Mouse (Mus musculus) right cerebral cortex, postnatal 10 days (tissue): ENCODE results near the gene Prpf19.

Experiments
- DNase-seq, 2 experiments: peaks; one replicate each; pipeline ENCODE4 v3.0.0; 2021; ENCODE audit warnings: low spot score in 2 of 2

Prpf19 gene

DNA sequence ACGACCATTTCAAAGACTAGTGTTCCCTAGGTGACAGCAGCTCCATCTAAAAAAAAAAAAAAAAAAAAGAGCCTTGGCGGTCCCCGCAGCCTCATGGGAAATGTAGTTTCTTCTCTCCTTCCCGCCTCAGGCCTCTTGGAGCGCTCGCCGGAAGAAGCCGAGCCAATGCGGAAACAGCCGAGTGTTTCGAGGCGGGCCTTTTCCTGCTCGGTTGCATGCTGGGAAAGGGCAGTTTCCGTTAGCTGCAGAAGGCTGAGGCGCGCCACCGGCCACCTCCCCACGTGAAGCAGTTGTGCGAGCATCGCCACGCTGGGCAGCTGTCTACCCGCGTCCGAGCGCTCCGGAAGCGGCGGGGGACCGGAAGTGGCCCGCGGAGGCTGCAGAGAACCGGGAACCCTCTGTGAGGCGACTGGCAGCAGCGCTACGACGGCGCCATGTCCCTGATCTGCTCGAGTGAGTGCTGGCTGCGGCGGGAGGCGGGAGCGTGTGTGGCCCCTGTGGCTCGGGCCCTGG is at the start of gene Prpf19:
Gene Prpf19 (plus strand): TSS at position 216 of the 513 bp plus-strand sequence.
- peak; percentile 98 to 99 for DNase-seq

DNA sequence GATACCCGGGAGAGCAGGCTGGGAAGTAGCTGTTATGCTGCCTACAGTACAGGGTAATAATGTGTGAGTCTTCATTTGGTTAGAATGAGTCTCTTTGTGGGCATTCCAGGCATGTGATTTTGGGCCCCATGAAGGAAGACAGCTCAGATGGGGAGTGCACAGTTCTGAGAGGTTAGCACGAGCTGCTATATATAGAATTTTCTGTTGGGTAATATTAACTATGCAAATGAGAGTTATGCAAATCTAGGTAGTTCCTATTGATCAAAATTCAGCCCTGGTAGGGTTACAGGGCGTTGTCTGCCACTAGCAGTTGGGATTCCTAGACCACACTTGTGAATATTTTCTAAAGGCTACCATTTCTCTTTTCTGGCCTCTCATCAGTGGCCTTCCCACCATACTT is 49.6 kb upstream of the Prpf19 start:
- no peak for DNase-seq

DNA sequence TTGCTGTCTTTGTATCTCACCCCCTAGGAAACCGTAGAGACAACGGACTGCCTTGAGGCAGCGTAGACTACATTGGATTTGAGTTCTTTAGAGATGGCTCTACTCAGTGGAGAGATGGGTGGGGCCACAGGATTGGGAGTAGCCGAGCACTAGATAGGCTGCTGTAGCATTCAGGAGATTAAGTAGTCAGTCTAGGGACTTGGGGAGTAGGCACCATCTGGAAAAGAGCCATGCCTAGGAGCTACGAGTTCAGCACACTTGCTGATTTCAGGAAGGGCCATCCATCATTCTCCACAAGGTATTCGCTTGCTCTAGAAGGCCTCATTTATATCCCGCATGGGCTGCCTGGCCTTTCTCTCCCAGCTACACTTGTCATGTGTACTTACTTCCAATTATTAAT is 48.9 kb upstream of the Prpf19 start:
- no peak for DNase-seq

DNA sequence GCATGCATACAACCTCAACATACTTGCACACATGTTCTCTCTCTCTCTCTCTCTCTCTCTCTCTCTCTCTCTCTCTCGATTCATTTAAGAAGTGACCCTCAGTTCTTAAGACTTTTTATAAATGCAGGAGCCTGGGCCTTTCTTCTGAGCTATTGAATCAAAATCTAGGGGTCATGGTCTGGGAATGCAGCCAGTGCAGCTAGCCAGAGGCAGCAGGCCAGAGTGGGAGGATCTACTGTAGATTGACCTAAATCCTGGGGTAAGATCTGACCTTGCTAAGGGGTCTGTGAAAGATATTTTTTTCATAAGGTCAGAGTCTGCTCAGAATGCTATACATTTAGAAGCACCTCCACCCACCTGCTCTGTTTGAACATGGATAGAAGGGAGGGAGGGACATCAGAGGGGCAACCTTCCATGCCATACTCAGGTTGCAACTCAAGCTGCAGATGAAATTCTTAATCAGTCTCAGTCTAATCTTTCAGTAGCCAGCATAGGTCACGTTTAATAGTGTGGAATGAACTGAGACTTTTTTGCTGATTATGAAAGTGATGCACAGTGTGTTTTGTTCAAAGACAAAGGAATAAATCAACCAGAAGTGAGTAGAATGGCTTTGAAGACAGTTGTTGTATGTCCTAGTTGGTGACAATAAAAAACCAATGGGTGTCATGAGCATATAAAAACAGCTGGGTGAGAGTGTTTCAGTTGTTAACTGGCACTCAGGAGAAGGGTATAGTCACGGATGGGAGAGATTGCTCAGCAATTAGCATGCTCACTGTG is 47.5 kb upstream of the Prpf19 start:
- DNase-seq: no peak

DNA sequence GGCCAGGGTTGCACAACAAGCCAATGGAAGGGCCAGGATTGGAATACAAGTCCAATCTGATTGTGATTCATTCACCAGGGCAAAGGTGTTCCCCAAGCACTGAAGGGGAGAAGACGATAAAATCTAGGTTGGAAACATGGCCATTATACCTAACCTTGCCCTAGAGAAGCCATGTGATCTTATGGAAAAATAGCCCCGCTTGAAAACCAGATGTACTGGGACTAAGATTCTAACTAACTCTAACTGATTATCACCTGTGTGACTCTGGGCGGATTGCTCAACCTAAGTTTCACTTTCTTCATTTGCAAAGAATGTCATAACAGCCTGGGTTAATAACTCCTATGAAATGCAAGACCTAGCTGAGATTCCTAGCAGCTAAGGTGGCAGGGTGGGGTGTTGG is 39.6 kb upstream of the Prpf19 start:
- no peak for DNase-seq

DNA sequence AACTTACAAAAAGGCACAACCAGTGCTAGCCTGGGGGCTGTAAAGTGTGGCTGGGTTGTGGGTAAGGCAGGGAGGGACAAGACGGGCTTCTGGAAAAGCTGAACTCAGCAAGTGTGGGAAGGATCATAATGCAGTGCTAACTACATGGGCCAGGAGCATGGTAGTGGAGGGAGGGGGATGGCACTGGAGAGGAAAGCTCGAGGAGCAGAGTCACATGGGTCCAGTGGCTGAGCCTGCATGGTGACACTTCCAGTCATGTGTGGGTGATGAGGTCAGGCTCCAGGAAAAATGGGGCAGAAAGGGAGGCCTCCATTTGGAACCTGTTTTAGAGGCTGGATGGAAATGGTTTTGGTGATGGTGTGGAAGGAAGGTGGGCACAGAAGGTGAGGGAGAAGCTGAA is 38.5 kb upstream of the Prpf19 start:
- DNase-seq: no peak

DNA sequence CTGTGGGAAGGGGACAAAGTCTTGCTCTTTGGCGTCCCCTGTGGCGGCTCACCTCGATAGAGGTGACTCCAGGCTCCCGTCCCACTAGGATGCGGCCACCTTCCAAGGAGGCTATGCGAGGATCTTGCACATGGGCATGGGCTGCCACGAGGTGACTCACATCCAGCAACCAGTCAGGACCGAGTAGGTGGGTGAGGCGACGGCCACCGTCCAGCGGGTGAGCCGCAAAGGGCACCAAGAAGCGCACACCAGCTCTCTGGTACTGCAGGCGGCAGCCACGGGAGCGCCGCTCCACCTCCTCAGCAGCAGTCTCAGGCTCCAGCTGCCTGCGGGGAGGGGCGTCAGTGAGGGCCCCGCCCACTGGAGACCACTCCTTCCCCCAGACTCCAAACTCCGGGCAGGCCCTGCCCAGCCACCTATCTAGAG is 34.9 kb upstream of the Prpf19 start:
- DNase-seq: no peak

DNA sequence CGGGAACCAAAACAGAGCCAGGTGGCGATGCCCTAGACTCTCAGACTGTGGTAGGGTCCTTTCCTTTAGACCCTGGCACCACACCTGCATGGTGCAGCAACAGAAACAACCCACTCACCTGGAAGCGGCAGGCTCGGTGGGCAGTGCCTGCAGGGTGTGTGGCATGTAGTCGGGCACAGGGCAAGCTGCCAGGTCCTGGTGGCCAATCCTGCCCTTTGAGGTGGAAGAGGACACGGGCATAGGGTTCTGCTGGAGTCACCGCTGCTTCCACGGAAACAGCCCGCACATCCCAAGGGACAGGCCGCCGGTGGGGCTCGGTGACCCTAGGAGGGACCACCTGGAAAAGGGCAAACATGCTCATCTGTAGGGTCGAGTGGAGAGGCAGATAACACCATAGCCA is 28.7 kb upstream of the Prpf19 start:
- no peak for DNase-seq

DNA sequence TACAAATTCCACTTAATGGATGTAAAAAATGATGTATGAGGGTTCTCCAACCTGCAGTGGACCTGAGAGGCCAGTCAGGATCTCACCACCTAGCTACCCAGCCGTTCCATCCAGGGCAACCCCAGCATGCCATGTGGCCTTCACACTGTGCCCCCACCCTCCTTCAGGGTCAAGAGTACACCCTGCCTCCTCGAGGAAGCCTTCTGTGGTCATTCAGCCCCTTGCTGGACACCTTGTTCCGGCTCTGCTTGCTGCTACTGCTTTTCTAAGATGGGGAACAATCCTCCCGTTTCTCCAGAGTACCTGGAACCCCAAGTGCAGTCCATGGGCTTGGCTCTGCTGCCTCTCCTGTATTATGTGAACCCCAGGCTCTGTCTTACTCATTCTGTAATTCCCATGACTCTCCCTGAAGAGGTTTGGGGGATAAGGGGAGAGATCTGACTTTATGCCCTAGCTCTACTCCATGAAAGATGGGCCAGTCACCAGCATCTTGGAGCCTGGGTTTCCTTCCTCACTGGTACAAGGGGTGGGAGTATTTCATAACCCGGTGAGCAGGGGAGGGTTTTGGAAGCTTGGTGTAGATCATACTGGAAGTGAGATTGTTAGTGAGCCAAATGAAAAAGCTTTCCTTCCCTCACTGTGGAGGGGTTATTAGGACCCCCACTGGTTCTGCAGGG is 26.9 kb upstream of the Prpf19 start:
- DNase-seq: no peak

DNA sequence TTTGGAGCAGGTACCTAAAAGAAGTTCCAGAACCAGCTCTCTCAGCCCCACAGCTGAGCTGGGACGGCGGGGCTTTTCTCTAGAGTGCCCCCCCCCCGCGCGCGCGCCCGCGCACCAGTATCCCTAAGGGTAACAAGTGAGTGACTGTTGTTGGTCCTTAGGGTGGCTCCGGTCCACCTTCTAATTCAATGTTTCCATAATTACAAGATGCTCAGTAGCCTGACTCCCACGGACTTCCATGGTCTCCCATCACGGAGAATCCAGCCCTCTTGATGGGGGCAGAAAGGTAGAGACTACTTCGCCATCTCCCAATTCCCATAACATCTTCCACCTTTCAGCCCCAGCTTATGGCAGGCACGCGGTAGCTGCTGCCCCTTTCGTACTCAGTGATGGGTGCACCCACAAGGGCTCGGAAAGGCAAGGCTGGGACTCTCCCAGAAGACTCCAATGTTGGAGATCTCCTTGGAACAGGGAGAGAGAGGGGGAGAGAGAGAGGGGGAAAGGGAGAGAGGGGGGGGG is 26.3 kb upstream of the Prpf19 start:
- DNase-seq: no peak

DNA sequence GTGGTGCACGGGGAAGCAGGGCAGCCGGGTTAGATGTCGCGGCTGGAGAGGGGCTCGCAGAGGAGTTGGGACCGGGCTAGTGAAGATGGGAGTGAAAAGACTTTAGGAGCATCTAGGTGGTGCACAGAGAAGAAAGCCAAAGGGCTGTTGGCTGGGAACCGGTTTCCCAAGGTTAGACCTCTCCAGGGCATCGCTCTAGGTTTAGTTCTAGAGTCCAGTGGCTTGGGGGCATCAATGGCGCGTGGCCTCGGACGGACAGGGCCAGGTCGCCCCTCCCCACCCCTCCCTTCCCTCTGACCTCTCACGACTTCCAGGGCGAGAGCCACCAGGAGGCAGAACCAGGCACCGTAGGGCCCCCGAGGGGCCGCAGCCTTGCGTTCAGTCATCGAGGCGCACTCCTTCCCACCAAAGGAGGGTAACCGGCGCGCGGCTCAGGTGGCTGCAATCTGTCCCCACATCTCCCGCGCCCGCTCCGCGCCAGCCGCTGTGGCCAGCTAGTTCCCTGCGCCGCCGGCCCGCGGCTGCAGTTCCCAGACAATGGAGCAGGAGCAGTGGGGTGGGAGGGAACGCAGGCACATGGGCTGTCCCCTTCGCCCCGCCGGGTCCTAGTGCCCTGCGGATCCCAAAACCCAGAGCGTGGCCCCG is 25.7 kb upstream of the Prpf19 start:
- DNase-seq: peak; percentile 91 to 92

DNA sequence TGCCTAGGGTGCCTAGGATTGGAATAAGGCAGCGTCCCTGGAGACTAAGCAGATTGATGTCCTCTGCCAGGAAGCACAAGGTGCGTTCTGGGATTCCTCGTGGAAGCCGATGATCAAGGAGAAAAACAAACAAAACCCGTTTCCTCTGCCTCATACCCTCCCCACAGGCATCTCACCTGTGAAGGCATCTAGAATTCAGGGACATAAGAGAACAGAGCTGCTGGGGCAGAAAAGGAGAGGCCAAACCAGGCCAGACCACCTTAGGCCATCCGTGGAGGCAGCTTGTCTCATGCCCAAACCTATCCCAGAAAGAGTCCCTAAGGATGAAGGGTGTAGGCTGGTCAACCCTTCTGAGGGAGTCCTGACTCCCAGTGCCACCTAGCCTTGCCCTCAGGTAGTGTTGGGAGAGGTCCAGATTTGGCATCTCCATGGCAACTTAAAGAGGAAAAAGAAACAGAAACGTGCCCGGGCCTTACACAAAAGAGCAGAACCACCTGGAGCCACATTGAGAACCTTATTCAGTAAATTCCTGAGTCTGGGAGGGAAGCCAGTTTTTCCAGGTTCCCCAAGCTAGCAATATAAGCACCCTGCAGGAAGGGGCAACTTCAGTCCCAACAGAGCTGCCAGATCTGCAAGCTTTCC is 25.0 kb upstream of the Prpf19 start, which contains the start of gene Tmem132a:
Gene Tmem132a (minus strand): TSS at position 55 of the 642 bp plus-strand sequence.
- DNase-seq: no peak

DNA sequence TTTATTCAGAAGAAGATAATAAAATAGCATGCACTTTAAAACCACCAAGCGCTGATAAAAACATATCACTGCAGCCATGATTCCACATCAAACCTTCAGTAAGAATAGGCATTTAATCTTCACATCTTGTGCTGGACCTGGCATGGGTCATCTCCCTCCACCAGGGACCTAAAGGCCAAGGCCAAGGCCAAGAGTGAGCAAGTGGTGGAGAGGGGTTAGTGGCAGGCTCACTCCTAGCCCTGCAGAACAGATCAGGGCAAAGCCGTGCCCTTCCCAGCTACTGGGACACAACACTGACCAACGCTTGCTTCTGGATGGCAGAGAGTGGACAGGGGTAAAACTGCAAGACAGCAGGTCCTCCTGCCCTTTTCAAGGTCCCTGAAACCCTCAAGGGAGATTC is 24.4 kb upstream of the Prpf19 start:
- DNase-seq: no peak

DNA sequence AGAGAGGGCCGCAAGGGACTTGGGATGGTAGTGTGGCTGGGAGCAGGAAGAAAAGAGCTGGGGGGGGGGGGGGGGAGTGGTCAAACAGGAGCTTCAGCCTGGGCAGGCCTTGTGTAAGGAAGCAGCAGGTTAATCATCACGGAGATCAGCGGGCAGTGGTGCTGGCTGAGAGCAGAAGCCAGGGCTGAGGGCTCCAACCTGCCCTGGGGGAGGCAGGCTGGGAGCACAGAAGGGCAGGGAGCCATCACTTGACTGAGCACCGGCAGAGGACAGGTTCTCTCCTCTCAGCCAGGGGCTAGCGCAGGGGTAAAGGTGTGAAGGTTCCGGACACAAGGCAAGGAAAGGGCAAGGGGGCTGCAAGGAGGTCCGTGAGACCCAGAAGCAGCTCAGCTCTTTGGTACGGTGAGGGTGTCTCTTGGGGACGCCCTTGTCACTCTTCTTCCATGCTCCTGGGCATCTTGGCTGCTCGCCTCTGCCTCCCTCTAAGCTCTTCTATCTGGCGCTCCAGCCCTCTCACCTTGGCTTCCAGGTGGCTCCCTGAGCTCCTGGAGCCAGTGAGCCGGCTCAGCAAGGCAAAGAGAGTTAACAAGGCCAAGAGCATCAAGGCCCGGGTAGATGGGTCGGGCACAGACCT is 23.6 kb upstream of the Prpf19 start:
- no peak for DNase-seq

DNA sequence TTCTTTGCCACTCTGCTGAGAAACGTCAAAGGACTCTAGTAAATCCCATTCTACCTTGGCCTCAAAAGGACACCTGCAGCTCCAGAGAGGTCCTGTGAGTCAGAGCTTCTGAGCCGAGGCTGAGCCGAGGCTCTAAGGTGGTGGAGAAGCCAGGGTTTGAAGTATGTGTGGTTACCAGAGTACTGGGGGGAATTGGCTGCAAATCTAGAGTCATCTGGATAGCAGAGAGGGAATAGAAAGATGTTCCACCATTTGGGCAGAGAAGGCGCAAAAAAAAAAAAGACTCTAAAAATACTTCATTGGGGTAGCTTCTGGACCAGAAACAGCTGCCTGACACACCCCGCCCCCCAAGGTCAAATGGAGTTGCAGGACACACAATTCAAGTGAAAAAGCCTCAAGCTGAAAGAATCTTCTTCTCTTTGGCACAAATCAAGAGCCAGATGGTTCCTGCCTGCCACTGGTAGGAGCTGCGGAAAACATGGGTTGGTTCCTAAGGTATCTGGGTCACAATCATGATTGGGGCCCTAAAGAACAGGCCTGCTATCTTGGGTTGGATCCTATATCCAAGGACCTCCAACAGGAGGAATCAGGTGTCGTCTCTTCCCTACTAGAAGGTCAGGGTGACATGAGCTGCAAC is 16.7 kb upstream of the Prpf19 start:
- no peak for DNase-seq

DNA sequence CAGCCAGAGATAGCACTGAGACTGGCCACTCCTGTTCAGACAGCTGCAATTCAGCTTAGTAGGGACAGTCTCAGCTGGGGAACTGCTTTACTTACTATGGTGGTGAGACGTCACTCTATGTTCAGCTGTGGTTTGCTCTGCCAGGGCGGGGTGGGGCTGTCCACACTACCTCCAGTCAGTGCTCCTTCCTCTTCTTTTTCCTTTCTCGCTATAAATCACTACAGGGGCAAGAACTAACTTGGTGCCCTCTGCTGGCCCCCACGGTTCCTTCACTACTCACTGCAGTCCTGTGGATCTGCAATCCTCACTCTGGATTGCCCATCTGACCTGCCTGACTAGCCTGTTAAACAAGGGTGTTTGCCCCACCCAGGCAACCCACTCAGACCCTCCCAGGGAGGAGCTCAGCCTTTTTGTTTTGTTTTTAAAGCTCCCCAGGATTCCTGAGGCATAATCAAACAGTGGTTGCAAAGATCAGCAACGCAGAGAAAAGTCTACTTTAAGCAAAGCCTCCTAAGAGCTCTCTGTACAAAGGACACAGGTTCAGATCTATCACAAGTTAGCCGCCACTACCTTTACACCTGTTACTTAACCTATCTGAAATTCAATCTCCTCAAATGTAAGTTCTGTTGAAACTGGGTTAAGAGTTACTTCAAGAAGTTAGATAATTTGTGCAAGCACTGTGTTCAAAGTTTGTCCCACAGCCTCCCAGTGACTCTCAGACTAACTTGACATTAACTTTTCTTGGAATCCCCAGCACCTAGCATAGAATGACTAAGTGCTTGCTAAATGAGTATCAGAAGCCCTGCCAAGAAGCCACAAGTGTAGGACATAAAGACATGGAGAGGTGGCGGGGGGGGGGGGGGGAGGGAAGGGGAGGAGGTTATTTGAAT is 14.7 kb upstream of the Prpf19 start:
- peak; percentile 44 to 64 for DNase-seq

DNA sequence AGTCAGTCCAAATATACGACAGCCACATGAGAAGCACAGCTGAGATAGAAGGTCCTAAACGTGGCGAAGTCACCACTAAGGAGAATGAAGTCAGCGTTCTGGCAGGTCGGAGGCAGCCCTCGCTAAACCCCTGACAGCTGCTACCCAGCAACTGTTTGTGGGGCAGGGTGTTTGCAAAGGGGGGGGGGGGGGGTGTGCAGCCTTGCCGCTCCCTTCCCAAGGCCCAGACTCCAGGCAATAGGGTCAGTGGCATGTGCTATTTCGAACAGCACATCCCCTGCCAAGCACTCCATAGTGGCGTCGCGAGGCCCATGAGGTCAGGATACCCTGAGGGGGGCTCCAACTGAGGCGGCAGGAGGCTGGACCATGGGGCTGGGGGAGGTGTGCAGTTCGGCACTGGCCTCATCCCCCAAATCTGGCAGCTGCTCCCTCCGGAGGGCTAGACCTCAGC is 14.0 kb upstream of the Prpf19 start:
- DNase-seq: no peak

DNA sequence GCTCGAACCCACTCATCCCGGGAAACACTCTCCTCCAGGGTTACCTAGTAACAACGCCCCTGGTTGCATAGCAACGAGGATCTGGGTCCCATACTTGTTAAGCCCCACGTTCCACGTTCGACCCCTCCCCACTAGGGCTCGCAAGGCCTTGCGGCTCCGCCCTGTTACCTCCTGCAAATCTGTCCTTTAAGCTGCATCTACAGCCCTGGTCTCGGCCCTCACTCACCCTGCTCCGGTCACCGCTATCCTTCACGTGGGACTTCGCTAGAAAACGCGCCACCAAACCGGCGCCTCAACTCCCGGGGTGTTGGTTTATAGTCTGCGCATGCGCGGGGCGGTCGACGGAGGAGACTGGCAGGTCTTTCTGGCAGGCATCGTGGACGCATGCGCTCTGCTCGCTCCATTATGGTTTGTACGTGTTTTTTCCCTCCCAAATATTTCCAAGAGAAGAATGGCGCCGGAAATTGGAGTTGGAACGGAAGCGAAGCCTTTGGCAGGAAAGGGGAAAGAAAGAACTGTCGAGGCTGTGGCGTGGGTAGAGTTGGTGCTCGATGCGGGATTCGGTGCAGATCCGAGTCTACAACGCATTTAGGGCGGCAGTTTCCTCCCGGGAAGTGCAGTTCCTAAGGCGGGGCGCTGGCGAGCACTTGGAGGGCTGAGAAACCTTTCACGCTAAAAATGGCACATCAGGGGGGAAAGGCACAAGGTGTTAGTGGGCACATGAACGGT is 13.4 kb upstream of the Prpf19 start, which contains the start of gene Tmem109:
Gene Tmem109 (minus strand): TSS at position 576 of the 729 bp plus-strand sequence.
- peak; percentile 96 to 97 for DNase-seq

DNA sequence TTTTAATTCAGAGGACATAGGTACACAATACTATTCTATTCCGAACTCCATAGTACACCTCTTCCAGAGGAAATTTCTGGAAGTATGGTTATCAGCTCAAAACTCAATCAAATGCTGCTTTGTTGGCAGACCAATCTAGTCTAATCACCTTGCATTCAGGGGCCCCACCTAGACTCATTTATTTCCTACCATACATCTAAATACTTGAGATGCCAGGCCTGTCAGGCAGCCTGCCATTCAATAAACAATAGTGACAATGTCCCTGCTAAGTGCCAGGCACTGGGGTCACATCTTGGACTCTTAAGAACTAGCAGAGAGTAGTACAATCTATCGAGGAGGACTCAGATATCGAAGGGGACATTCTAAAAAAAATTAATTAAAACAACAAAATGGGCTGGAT is 2.8 kb upstream of the Prpf19 start:
- DNase-seq: no peak
